Mouse (Mus musculus) c-Kit-positive CD71-positive TER-119-negative erythroid progenitor cells, embryonic 14.5 days (primary cell): ENCODE data around the gene Olfr553.
"Not testable (repeated sequence)": the region's sequence is repeated elsewhere in the genome, so short reads cannot be mapped to it uniquely, and the experiment has no call there.

Experiments
- DNase-seq: peaks from one replicate; pipeline ENCODE4 v3.0.0-alpha.2; 2013; ENCODE audit warnings: low read depth

Olfr553 gene

DNA sequence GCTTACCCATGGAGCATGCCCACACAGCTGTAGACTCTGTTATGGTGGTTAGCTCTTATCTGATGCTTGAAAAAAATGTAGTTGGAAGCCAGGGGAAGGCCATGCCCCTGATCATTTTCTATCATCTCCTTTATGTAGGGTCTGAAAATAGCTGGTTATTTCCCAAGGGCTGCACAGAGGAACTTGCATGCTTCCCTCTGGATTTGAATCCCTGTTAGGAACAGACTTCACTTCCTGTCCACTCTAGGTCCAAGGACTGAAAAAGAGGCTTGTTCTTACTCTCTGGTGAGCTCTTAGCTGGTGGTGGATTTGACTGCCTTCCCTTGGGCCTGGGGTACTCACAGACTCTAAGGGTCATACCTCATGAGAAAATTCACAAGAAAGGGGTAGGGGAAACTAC is at the start of gene Olfr553:
Olfr553 (minus strand) TSS at position 101 of the 400 bp plus-strand sequence.
- no peak for DNase-seq

- DNase-seq: no peak
These were observed 47.4 kb upstream of the Olfr553 start for GRCm38 (mm10) chr7:102665378-102665777.

- no peak for DNase-seq
These were observed 46.6 kb upstream of the Olfr553 start, which contains the start of gene Olfr556 for GRCm38 (mm10) chr7:102664599-102664998. Olfr556 (plus strand) TSS chr7:102664899.

GRCm38 (mm10) chr7:102658523-102658922 is 40.5 kb upstream of the Olfr553 start, which contains the start of gene Olfr555:
Olfr555 (plus strand) TSS chr7:102658823.
- DNase-seq: no peak

GRCm38 (mm10) chr7:102644945-102645344 is 26.9 kb upstream of the Olfr553 start:
- not testable (repeated sequence) for DNase-seq

DNA sequence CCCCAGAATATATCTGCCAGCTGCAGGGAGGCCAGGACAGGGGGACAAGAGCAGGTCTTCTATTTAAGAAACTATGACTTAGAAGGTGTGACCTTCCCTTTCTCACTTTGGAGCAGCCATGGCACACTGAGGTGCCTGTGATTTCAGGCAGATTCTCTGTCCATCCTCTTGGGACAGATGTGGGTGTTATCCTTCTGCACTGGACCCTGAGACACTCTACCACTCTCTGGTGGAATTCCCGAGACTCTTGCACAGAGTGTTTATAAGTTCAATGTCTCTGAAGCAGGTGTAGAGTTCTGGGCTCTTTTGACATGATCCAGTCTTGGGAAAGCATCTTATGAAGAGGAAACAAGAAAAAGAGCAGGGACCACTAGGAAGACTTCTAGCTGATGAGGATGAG is 20.1 kb upstream of the Olfr553 start, which contains the start of gene Olfr554:
Olfr554 (plus strand) TSS at position 301 of the 400 bp plus-strand sequence.
- no peak for DNase-seq

DNA sequence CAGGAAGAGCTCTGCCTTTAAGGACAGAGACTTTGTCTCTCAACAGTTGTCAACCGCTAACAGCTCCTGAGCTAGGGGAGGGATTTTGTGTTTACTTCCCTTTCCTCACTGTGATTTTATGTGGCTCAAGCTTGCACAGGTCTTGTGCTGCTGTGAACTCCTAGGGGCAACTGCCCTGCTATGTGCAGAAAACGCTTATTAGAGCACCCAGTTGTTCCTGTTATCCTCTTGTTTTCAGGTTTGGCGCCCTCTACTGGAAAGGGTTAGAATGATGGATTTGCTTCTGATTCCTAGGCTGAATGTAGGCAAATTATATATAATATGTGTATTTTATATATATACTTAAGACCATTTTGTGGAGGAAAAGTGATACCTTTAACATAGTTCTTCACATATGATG is 18.6 kb upstream of the Olfr553 start:
- DNase-seq: peak; percentile 16

DNA sequence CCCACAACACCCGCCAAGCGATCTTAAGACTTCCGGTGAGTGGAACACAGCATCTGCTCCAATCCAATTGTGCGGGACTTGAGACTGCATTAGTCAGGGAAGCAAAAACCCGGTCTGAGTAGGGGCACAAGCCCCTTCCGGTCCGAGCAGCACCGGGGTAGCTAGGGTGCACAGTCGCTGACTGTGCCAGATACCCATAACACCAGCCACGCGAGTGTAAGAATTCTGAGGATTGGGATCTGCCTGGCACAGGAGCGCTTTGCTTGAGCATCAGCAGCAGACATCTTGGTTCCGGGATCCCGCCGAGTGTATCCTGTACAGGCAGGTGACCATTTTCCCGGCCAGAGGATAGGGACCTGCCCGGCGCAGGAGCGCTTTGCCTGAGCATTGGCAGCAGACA is 2.4 kb upstream of the Olfr553 start:
- DNase-seq: not testable (repeated sequence)

- DNase-seq: no peak
These were observed 1.6 kb upstream of the Olfr553 start for GRCm38 (mm10) chr7:102619608-102620007.

DNA sequence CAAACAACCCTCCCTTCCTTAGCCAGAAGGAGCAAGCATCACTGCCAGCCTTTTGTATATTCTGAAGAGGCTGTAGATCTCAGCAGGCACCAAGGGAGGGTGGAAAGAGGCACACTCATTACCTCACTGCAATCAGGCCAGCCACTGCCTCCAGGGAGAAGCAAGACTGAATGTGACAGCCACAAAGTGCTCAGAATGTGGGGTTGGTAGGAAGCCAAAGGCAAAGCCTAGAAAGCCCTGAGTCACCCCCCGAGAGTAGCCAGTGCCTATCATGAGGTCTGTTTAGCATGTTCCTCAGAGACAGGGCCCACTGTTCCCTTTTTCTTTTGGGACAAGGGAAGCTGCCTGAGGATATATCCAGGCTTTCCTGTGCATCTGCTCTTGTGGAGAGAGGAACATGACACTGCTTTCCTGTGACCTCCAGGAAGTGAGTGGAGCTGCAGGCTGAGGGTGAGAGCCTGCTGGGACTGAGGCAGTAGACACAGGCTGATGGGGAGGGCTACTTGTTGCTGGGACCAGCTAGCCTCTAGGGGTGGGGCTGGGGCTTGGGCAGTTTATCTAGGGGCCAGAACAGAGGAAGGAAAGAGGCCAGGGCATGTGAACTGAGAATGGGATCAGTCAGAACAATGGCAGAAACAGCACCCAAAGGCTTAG is 20.5 kb downstream of the Olfr553 start, which contains the start of gene Olfr552:
Olfr552 (plus strand) TSS at position 393 of the 654 bp plus-strand sequence.
- DNase-seq: no peak

GRCm38 (mm10) chr7:102591786-102592185 is 26.2 kb downstream of the Olfr553 start, which contains the start of gene Olfr551:
Olfr551 (minus strand) TSS chr7:102591886.
- no peak for DNase-seq

- no peak for DNase-seq
These were observed 42.0 kb downstream of the Olfr553 start for GRCm38 (mm10) chr7:102575998-102576397.

DNA sequence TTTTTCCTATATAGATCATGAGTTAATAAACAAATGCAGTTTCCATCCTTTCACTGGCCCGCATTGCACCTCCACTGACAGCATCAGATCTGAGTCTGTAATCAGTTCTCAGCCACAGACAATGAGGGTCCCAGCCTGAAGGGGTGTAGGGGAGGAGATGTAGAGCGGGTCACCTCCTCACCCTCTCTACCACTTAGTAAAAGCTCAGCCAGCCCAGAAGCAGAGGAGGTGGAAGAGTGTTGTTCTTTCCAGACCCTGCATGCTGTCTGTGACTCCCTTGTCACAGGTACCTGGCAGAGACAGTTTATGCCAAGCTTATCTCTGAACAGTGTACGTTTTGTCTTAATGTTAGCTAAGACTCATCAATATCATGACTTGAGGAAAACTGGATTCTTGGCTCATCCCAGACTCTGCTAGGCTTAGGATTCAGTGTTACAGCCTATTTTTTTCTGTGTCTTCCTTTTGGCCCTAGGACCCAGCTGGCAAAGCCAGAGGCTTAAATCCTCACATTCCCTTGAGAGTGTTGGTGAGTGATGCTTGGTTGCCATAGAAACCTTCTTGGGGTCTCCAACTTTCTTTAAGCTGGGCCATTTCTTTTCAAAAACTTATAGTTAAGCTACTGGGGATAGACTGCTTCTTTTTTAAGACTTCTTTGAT is 44.7 kb downstream of the Olfr553 start:
- no peak for DNase-seq

- DNase-seq: no peak
These were observed 46.9 kb downstream of the Olfr553 start, which contains the start of gene Olfr550 for GRCm38 (mm10) chr7:102571142-102571541. Olfr550 (plus strand) TSS chr7:102571442.

DNA sequence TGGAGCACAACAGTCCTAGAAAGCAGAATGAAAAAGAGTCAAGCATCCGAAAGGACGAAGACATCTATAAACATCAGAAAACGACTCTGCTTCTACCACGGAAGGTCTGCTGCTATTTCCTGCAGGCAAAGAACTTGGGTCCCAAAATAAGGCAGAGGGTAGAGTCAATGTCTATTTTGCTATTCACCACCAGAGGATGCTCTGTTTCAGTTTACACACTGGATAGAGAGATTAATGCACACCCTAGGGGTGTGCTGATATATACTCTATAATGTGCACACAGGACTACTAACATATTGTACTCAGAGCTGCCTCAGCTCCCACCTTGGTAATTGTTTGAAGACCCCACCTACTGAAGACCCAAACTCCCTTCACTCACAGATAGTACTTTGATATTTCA is 51.8 kb downstream of the Olfr553 start:
- DNase-seq: no peak

GRCm38 (mm10) chr7:102564999-102565997 is 52.7 kb downstream of the Olfr553 start, which contains the start of gene Trim21:
Trim21 (minus strand) TSS chr7:102565486.
- peak; percentile 88 for DNase-seq
